ENCODE assay signal across 15 mouse cellular contexts in the genomic region with DNA sequence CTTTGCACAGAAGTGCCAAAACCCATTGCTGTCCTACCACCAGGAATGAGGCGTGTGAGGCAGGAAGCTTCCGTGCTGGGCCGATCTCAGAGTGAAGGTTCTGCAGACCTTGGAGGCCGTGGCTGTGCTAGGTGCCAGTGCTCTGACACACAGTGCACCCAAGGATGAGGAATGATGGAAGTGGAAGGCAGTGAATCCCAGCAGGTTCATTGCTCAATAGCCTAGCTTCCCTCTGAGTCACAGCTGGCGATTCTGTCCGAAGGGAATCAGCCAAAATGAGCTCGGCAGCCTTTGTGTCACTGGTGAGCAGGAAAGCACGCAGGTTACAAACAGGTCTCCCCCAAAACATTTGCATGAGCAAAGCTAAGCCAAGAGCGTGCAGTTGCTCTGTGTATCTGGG.
DNase-seq lines count a peak whose midpoint lies in the region.
"Had no signal": no experiment of that assay in that cellular context is flagged by ENCODE, and none has a peak within 500 bp of the region (broad histone marks: within the 10 kb centered on the region; RNA-seq: fewer than 3 reads in every experiment).

No protein-coding gene starts in this region.

- DNase-seq in urinary bladder, postnatal 14 days (ENCODE audit: low spot score) = peak; percentile 20
- DNase-seq in urinary bladder, postnatal 25 days (ENCODE audit: low spot score) = no peak
- DNase-seq in NIH3T3 (ENCODE audit: low read depth) = peak; percentile 63
- peak; percentile 76 for DNase-seq in adrenal gland, adult 8-10 months
- peak; percentile 10 for DNase-seq in skeletal muscle tissue, adult 2 months (ENCODE audit: low read depth, low spot score)
- no peak for DNase-seq in kidney, postnatal 4 days
- DNase-seq in embryo, embryonic 10.5 days (ENCODE audit: low spot score) = no peak
- DNase-seq: cerebellum, adult 2 months; cerebellum, postnatal 25 days; gastrocnemius, postnatal 14 days; kidney, adult 2 months; layer of hippocampus, adult 9-11 months; liver, embryonic 13.5 days; lung, embryonic 14.5 days; right cerebral cortex, postnatal 25 days had no signal

Comparison
In these comparisons a context has a peak if more than half of its experiments do, and no peak if none do; other contexts are left out.
1. DNase-seq: peak in urinary bladder, postnatal 14 days (single experiment), NIH3T3 (single experiment), adrenal gland, adult 8-10 months (single experiment) and skeletal muscle tissue, adult 2 months (single experiment); none in urinary bladder, postnatal 25 days (single experiment), kidney, postnatal 4 days (0 of 2) and embryo, embryonic 10.5 days (single experiment).